Mouse (Mus musculus) liver, embryonic 16.5 days (tissue): Measurements from ENCODE around the gene Zfp60. TPM values are rescaled to one million over a fixed set of nuclear protein-coding genes. Genes with fewer than 3 reads are reported as not detected.
A peak's percentile ranks its signal among the peaks of the same experiment; 100 is the strongest.

Experiments
- ATAC-seq: fragments of 200-750 bp; cut with Nextera tagmentation; 2 replicates; pipeline ENCODE4 v1.8.0; 2017; ENCODE audit warnings: low read depth, mild to moderate bottlenecking, moderate number of reproducible peaks, moderate library complexity
- H3K27ac ChIP-seq: fragments of 300-500 bp; sonication (generic); 2 replicates; pipeline ENCODE4 v1.5.1; 2014; ENCODE audit warnings: mild to moderate bottlenecking, low read length
- H3K27me3 ChIP-seq: fragments of 300-500 bp; sonication (generic); 2 replicates; pipeline ENCODE4 v1.6.1; 2014; ENCODE audit warnings: low read depth, low read length, mixed read lengths; ENCODE audit not compliant: control insufficient read depth, insufficient read depth
- H3K36me3 ChIP-seq: fragments of 300-500 bp; sonication (generic); 2 replicates; pipeline ENCODE4 v1.6.1; 2014; ENCODE audit warnings: mild to moderate bottlenecking; ENCODE audit not compliant: control insufficient read depth, insufficient read depth
- H3K4me1 ChIP-seq: fragments of 300-500 bp; sonication (generic); 2 replicates; pipeline ENCODE4 v1.6.1; 2014; ENCODE audit warnings: low read depth, low read length, mixed read lengths; ENCODE audit not compliant: control insufficient read depth
- H3K4me2 ChIP-seq: fragments of 300-500 bp; sonication (generic); 2 replicates; pipeline ENCODE4 v1.6.1; 2014; ENCODE audit warnings: low read depth, low read length, mixed read lengths
- H3K4me3 ChIP-seq: fragments of 300-500 bp; sonication (generic); 2 replicates; pipeline ENCODE4 v1.5.1; 2014; ENCODE audit warnings: low read depth, mild to moderate bottlenecking, low read length
- H3K9ac ChIP-seq: fragments of 300-500 bp; sonication (generic); 2 replicates; pipeline ENCODE4 v1.6.1; 2014; ENCODE audit warnings: low read depth, low read length
- H3K9me3 ChIP-seq: fragments of 300-500 bp; sonication (generic); replicated peaks from 2 replicates; pipeline ENCODE4 v1.6.1; 2016; ENCODE audit warnings: low read length; ENCODE audit not compliant: control insufficient read depth
- WGBS: fragments of 180-500 bp; shearing (Covaris S2); extraction: QIAGEN DNeasy Blood & Tissue Kit; methylation state at CpG from one replicate; pipeline ENCODE4 v1.1.7; 2014; ENCODE audit not compliant: insufficient replicate concordance; 5-methylcytosine and 5-hydroxymethylcytosine counted together
- polyA plus RNA-seq: library from polyadenylated mRNA; unstranded; fragments of >200 nt; fragmentation: Nextera tagmentation; extraction: Ambion mirVana; gene quantifications from 2 replicates; pipeline ENCODE4 v1.2.1, GENCODE M21; 2015

Zfp60 gene
- polyA plus RNA-seq, result 4.1 and 4.3 TPM in 2 replicates

- Histone ChIP-seq H3K27me3 (no peaks in the 10 kb centered on the region), H3K27ac (peak within 1 kb of the TSS; percentile 87), H3K9ac (peak within 1 kb of the TSS; percentile 73), H3K36me3 (no peaks in the 10 kb centered on the region), H3K4me1 (peaks cover 6% of the 10 kb centered on the region), H3K4me3 (peak within 1 kb of the TSS; percentile 71), H3K4me2 (peak within 1 kb of the TSS; percentile 84), H3K9me3 (no peaks in the 10 kb centered on the region)
- under 1% methylated on average over 35 of the region's 35 CpGs for WGBS
- peak; percentile 91 for ATAC-seq
Measured at GRCm38 (mm10) chr7:27731281-27731883, at the start of gene Zfp60. Gene Zfp60, plus strand, starts transcription at chr7:27731389.

- no peak for ATAC-seq
- no peak overlapping the region for H3K27ac ChIP-seq
- no peak overlapping the region for H3K4me3 ChIP-seq
- 20% methylated on average over 2 of the region's 2 CpGs for WGBS
- H3K4me2 ChIP-seq, result no peak overlapping the region
- H3K4me1 ChIP-seq, result peaks cover 2% of the 10 kb centered on the region
- no peaks in the 10 kb centered on the region for H3K9me3 ChIP-seq
- H3K9ac ChIP-seq, result no peak overlapping the region
- H3K27me3 ChIP-seq, result no peaks in the 10 kb centered on the region
- no peaks in the 10 kb centered on the region for H3K36me3 ChIP-seq
Measured at GRCm38 (mm10) chr7:27683218-27683617, 48.0 kb upstream of the Zfp60 start.

- no peaks in the 10 kb centered on the region for H3K27me3 ChIP-seq
- no peak for ATAC-seq
- H3K36me3 ChIP-seq, result no peaks in the 10 kb centered on the region
- 26% methylated on average over 5 of the region's 5 CpGs for WGBS
- no peak overlapping the region for H3K9ac ChIP-seq
- H3K4me1 ChIP-seq, result peaks cover 8% of the 10 kb centered on the region
- no peak overlapping the region for H3K27ac ChIP-seq
- H3K4me2 ChIP-seq, result no peak overlapping the region
- H3K9me3 ChIP-seq, result no peaks in the 10 kb centered on the region
- H3K4me3 ChIP-seq, result no peak overlapping the region
Measured at GRCm38 (mm10) chr7:27685220-27685619, 46.0 kb upstream of the Zfp60 start.

- H3K27me3 ChIP-seq, result no peaks in the 10 kb centered on the region
- H3K36me3 ChIP-seq, result no peaks in the 10 kb centered on the region
- no peak overlapping the region for H3K27ac ChIP-seq
- H3K4me1 ChIP-seq, result peaks cover 8% of the 10 kb centered on the region
- no peak overlapping the region for H3K4me3 ChIP-seq
- H3K9me3 ChIP-seq, result no peaks in the 10 kb centered on the region
- H3K4me2 ChIP-seq, result no peak overlapping the region
- 0% methylated on average over 6 of the region's 6 CpGs for WGBS
- no peak for ATAC-seq
- H3K9ac ChIP-seq, result no peak overlapping the region
Measured at GRCm38 (mm10) chr7:27685681-27686080, 45.5 kb upstream of the Zfp60 start.

GRCm38 (mm10) chr7:27687043-27687442, 44.1 kb upstream of the Zfp60 start:
- Histone ChIP-seq H3K4me1 (peaks cover 8% of the 10 kb centered on the region), H3K27me3 (no peaks in the 10 kb centered on the region), H3K4me3 (no peak overlapping the region), H3K9ac (no peak overlapping the region), H3K9me3 (no peaks in the 10 kb centered on the region), H3K27ac (no peak overlapping the region), H3K4me2 (no peak overlapping the region), H3K36me3 (no peaks in the 10 kb centered on the region)
- 68% methylated on average over 1 of the region's 1 CpGs for WGBS
- no peak for ATAC-seq

- WGBS, result 50% methylated on average over 3 of the region's 3 CpGs
- Histone ChIP-seq H3K27ac (no peak overlapping the region), H3K4me2 (no peak overlapping the region), H3K4me3 (no peak overlapping the region), H3K9ac (no peak overlapping the region), H3K4me1 (peaks cover 8% of the 10 kb centered on the region), H3K36me3 (no peaks in the 10 kb centered on the region), H3K27me3 (no peaks in the 10 kb centered on the region), H3K9me3 (no peaks in the 10 kb centered on the region)
- no peak for ATAC-seq
Measured at GRCm38 (mm10) chr7:27687836-27688235, 43.4 kb upstream of the Zfp60 start.

- Histone ChIP-seq H3K36me3 (no peaks in the 10 kb centered on the region), H3K27ac (peak overlapping the region; percentile 73), H3K9ac (peak overlapping the region; percentile 77), H3K4me3 (peak overlapping the region; percentile 68), H3K27me3 (no peaks in the 10 kb centered on the region), H3K9me3 (no peaks in the 10 kb centered on the region), H3K4me1 (peaks cover 8% of the 10 kb centered on the region), H3K4me2 (peak overlapping the region; percentile 95)
- no peak for ATAC-seq
- WGBS, result 28% methylated on average over 14 of the region's 14 CpGs
Measured at GRCm38 (mm10) chr7:27688246-27688788, 42.9 kb upstream of the Zfp60 start.

- WGBS, result under 1% methylated on average over 19 of the region's 19 CpGs
- H3K27ac ChIP-seq, result peak within 1 kb of the TSS; percentile 73
Measured at GRCm38 (mm10) chr7:27688815-27689612, 42.2 kb upstream of the Zfp60 start, which contains the start of gene Zfp607b. Gene Zfp607b, plus strand, starts transcription at chr7:27689340.

GRCm38 (mm10) chr7:27691076-27691475, 40.1 kb upstream of the Zfp60 start:
- Histone ChIP-seq H3K4me3 (no peak overlapping the region), H3K9ac (no peak overlapping the region), H3K4me1 (peaks cover 8% of the 10 kb centered on the region), H3K27me3 (no peaks in the 10 kb centered on the region), H3K27ac (no peak overlapping the region), H3K9me3 (no peaks in the 10 kb centered on the region), H3K36me3 (no peaks in the 10 kb centered on the region), H3K4me2 (no peak overlapping the region)
- 24% methylated on average over 5 of the region's 5 CpGs for WGBS
- no peak for ATAC-seq

More at GRCm38 (mm10) chr7:27688815-27689612, 42.2 kb upstream of the Zfp60 start, which contains the start of gene Zfp607b:
- no peaks in the 10 kb centered on the region for H3K27me3 ChIP-seq
- H3K4me1 ChIP-seq, result peaks cover 8% of the 10 kb centered on the region
- ATAC-seq, result peak; percentile 100
- peak within 1 kb of the TSS; percentile 68 for H3K4me3 ChIP-seq
- H3K36me3 ChIP-seq, result no peaks in the 10 kb centered on the region
- peak within 1 kb of the TSS; percentile 77 for H3K9ac ChIP-seq
- peak within 1 kb of the TSS; percentile 95 for H3K4me2 ChIP-seq
- no peaks in the 10 kb centered on the region for H3K9me3 ChIP-seq
